Mouse (Mus musculus): ENCODE results near the gene Gm4981. TPM values are rescaled to one million over a fixed set of nuclear protein-coding genes. Genes with fewer than 3 reads are reported as not detected.
"Not testable (repeated sequence)": the region's sequence is repeated elsewhere in the genome, so short reads cannot be mapped to it uniquely, and the experiment has no call there.

Gene Gm4981
- polyA plus RNA-seq (2012; ENCODE audit: insufficient read depth, insufficient read length, low replicate concordance, missing spikeins), result not detected in 2 replicates

DNA sequence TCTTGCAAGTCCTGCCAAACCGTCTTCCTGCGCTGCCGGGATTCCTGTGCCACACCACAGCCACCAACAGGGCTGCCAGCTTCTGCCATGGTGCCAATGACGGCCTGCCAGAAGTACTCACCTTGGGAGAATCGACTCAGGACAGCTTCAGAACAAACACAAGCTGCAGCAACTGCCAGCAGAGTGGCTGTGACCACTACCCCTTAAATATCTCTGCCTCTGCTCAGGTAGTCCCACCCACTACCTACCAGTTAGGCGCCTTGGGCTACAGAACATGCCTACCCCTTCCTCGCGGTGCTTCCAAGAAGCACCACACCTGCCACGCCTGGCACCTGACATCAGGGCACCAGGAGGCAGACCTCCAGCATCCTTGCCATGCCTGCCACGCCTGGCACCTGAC is at the start of gene Gm4981:
Gm4981 (minus strand) TSS at position 89 of the 400 bp plus-strand sequence.
- TF ChIP-seq CTCF (IDR thresholded peaks at IDR 0.05; ENCODE audit: insufficient read depth, low read depth, low read length) (no peak), POLR2A (IDR thresholded peaks at IDR 0.05; ENCODE audit: insufficient read depth, low read depth, low read length) (no peak)
- WGBS, result 87% methylated on average over 10 of the region's 10 CpGs
- no peak within 1 kb of the TSS for H3K4me3 ChIP-seq (ENCODE audit: insufficient read depth, low read depth, low read length)
- H3K27ac ChIP-seq (ENCODE audit: insufficient read depth, low read depth, low read length), result no peak within 1 kb of the TSS
- H3K4me1 ChIP-seq (ENCODE audit: control insufficient read depth, insufficient read depth, low read length), result no peaks in the 10 kb centered on the region

DNA sequence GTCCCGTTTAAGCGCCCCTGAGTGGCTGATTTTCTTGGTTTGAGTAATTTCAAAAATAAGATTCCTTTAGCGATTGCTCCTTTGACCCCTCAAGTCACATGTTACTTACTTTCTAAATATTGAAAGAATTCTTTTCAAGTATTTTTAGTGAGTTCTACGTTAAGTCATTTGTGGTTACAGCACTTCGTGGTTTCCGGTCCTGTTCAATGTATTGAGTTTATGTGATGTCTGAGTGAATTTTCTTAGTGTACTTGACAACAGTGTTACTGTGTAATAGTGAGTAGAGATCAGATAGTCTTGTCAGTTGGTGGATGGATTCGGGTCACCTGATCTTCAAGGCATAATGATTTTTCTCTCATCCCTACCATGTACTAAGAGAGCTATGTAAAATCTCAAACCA is 45.7 kb upstream of the Gm4981 start:
- Histone ChIP-seq H3K4me1 (ENCODE audit: control insufficient read depth, insufficient read depth, low read length) (no peaks in the 10 kb centered on the region), H3K27ac (ENCODE audit: insufficient read depth, low read depth, low read length) (no peak overlapping the region), H3K4me3 (ENCODE audit: insufficient read depth, low read depth, low read length) (no peak overlapping the region)
- 94% methylated on average over 7 of the region's 7 CpGs for WGBS
- TF ChIP-seq CTCF (IDR thresholded peaks at IDR 0.05; ENCODE audit: insufficient read depth, low read depth, low read length) (no peak), POLR2A (IDR thresholded peaks at IDR 0.05; ENCODE audit: insufficient read depth, low read depth, low read length) (no peak)

DNA sequence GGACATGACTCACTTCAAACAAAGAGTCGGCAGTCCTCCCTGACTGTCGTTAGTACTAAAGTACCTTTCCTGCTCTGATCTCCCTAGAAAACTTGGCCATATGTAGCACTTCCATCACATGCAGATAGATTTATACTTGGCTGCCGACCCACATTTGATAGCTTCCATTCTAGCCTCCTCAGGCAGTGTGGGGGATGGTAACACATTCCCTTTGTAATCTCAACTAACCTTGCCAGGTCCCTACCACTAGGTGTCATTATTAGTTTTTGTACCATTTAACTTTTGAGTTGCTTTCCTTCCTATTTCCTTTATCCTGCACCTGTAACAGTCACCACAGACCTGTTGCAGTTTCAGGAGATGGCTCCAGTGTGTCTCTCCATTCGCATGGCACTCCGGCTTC is 22.0 kb upstream of the Gm4981 start:
- WGBS, result 73% methylated on average over 5 of the region's 5 CpGs
- no peaks in the 10 kb centered on the region for H3K4me1 ChIP-seq (ENCODE audit: control insufficient read depth, insufficient read depth, low read length)
- TF ChIP-seq POLR2A (IDR thresholded peaks at IDR 0.05; ENCODE audit: insufficient read depth, low read depth, low read length) (no peak), CTCF (IDR thresholded peaks at IDR 0.05; ENCODE audit: insufficient read depth, low read depth, low read length) (no peak)
- H3K27ac ChIP-seq (ENCODE audit: insufficient read depth, low read depth, low read length), result no peak overlapping the region
- H3K4me3 ChIP-seq (ENCODE audit: insufficient read depth, low read depth, low read length), result no peak overlapping the region

DNA sequence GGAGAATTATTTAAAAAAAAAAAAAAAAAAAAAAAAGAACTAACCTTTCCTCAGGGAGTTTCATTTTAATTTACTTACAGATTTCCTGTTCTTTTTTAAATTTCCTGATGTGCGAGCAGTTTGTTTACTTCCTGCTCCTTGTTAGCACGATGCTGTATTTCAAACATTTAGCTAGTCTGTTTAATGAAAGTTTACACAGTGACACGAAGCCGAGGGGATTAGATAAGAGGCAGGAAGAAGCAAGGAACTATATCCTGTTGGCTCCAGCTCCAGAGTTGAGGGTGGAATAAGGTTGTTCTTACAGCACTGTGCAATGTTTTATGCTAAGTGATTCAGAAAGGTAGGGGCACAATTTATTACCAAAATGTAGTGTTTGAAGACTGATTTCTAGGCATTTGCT is 19.5 kb upstream of the Gm4981 start:
- no peaks in the 10 kb centered on the region for H3K4me1 ChIP-seq (ENCODE audit: control insufficient read depth, insufficient read depth, low read length)
- no peak for TF ChIP-seq POLR2A (IDR thresholded peaks at IDR 0.05; ENCODE audit: insufficient read depth, low read depth, low read length)
- H3K27ac ChIP-seq (ENCODE audit: insufficient read depth, low read depth, low read length), result no peak overlapping the region
- peak overlapping the region; percentile 95 for H3K4me3 ChIP-seq (ENCODE audit: insufficient read depth, low read depth, low read length)
- WGBS, result under 1% methylated on average over 4 of the region's 4 CpGs

DNA sequence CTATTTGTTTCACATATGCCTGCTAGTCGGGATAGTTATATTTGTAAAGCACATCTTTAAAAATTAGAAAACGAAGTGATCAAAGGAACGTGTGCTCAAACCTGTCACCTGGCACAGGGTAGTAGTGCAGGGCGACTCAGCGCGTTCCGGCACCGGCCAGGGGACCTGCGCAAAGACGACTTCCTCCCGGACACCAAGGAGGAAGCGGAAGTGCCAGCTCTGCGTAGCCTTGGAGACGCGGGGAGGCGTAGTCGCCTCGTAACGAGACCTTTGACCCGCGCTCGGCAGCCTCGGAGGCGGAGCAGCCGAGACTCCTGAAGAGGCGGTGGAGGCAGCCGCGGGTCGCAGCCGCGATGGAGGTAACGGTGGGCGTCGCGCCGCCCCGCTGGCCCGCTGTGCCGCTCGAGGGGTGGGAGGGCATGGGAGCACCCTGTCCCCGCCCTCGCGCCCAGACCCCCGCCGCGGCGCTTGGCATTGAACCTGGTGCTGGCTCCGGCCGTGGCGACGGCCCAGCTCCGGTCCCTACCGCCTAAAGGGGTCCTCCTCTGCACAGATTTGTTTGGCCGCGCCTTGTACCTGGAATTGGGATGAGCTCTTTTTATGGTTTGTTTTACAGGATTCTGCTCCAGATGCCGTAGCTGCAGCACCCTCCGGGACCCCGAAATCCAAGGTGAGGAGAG is 18.9 kb upstream of the Gm4981 start, which contains the start of gene Gcc2:
Gcc2 (plus strand) TSS at position 285 of the 680 bp plus-strand sequence.
- H3K4me3 ChIP-seq (ENCODE audit: insufficient read depth, low read depth, low read length), result peak within 1 kb of the TSS; percentile 95
- no peaks in the 10 kb centered on the region for H3K4me1 ChIP-seq (ENCODE audit: control insufficient read depth, insufficient read depth, low read length)
- 0 out of 2 replicates have a peak within 1 kb of the TSS, but pooled peaks have one; percentile 33 for H3K27ac ChIP-seq (ENCODE audit: insufficient read depth, low read depth, low read length)
- TF ChIP-seq CTCF (IDR thresholded peaks at IDR 0.05; ENCODE audit: insufficient read depth, low read depth, low read length) (no peak), POLR2A (IDR thresholded peaks at IDR 0.05; ENCODE audit: insufficient read depth, low read depth, low read length) (peak; percentile 75)
- under 1% methylated on average over 57 of the region's 58 CpGs for WGBS

DNA sequence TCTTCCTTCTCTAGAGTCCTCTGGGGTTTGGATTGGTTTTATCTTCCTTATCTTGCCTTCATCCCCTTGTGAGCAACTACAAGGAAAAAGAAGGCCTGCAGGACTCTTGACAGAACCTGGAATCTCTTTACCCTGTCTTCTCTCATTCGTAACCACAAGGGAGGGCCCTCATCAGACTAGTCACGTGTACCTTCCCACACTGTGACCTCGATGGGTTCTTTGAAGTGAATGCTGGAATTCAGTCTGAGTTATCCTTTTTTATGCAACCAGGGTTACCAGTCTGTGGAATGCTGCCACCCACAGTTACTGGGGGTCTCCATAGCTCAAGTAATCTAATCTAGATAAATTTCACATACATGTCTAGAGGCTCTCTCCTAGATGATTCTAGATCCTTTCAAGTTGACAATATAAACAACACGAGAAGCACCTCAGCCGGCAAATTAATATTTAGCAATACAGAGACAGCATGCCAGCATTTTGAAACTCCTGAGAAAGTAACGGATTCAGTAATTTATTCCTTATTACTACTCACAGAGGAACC is 18.2 kb upstream of the Gm4981 start:
- Histone ChIP-seq H3K4me1 (ENCODE audit: control insufficient read depth, insufficient read depth, low read length) (no peaks in the 10 kb centered on the region), H3K27ac (ENCODE audit: insufficient read depth, low read depth, low read length) (no peak overlapping the region), H3K4me3 (ENCODE audit: insufficient read depth, low read depth, low read length) (no peak overlapping the region)
- WGBS, result 13% methylated on average over 6 of the region's 6 CpGs
- no peak for TF ChIP-seq CTCF (IDR thresholded peaks at IDR 0.05; ENCODE audit: insufficient read depth, low read depth, low read length)

DNA sequence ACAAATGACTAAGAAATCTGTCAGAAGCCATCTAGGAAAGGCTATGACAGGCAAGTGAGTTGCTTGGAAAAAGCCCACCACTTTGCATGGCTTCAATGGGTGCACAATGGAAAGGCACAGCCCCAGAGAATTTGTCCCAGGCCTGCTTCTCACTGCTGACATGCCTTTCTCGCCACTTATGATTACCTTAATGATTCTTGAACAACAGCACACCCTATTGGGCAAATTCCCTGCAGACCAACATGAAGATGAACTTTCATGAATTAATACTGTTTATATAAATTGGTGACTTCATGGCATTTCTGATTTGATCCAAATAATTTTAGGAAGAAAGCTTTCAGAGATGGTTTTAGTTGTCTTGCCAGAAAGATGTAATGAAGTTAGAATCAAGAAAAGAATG is 13.0 kb upstream of the Gm4981 start:
- Histone ChIP-seq H3K27ac (ENCODE audit: insufficient read depth, low read depth, low read length) (no peak overlapping the region), H3K4me3 (ENCODE audit: insufficient read depth, low read depth, low read length) (no peak overlapping the region), H3K4me1 (ENCODE audit: control insufficient read depth, insufficient read depth, low read length) (no peaks in the 10 kb centered on the region)
- WGBS, result 53% methylated on average over 1 of the region's 1 CpGs
- TF ChIP-seq POLR2A (IDR thresholded peaks at IDR 0.05; ENCODE audit: insufficient read depth, low read depth, low read length), result no peak
- TF ChIP-seq CTCF (IDR thresholded peaks at IDR 0.05; ENCODE audit: insufficient read depth, low read depth, low read length), result no peak

DNA sequence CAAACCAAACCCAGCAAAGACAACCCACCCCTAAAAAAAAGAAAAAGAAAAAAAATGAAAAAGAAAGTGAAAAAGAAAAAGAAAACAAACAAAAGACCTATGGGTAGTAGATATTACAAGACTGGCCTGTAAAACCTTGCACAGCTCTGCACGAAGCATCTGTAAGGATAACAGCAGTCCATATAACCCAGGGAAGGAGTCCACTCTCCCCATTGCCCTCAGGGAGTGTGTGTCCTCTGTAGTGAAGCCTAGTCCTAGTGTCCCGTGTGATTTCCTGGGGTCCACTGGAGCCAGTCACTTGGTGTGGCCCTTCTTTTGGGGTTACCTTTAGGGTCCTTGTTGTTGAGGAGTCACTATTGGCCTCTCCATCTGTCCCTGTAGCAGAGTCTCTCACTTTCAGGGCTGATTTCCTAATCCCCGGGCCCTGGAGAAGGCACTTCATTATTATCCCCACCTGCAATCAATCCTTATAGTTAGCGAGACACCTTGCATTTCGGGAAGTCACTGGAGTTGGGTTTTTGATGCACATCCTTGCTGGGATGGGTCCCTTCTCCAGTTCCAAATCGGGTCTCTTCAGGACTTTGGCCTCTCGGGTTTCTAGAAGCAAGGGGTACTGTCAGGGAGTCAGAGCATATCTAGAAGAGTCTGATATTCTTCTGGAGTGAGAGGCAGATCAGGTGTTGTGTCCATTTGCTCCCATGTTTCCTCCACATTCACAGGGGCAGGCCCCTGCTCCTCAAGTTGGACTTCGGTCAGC is 2.7 kb upstream of the Gm4981 start:
- not testable (repeated sequence) for H3K27ac ChIP-seq (ENCODE audit: insufficient read depth, low read depth, low read length)
- WGBS, result 86% methylated on average over 8 of the region's 8 CpGs

DNA sequence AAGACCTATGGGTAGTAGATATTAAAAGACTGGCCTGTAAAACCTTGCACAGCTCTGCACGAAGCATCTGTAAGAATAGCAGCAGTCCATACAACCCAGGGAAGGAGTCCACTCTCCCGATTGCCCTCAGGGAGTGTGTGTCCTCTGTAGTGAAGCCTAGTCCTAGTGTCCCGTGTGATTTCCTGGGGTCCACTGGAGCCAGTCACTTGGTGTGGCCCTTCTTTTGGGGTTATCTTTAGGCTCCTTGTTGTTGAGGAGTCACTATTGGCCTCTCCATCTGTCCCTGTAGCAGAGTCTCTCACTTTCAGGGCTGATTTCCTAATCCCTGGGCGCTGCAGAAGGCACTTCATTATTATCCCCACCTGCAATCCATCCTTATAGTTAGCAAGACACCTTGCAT is 1.5 kb downstream of the Gm4981 start:
- 86% methylated on average over 4 of the region's 4 CpGs for WGBS
- not testable (repeated sequence) for H3K27ac ChIP-seq (ENCODE audit: insufficient read depth, low read depth, low read length); H3K4me1 ChIP-seq (ENCODE audit: control insufficient read depth, insufficient read depth, low read length); H3K4me3 ChIP-seq (ENCODE audit: insufficient read depth, low read depth, low read length)

More for the DNA sequence above, 2.7 kb upstream of the Gm4981 start:
- not testable (repeated sequence) for H3K4me1 ChIP-seq (ENCODE audit: control insufficient read depth, insufficient read depth, low read length); H3K4me3 ChIP-seq (ENCODE audit: insufficient read depth, low read depth, low read length)

DNA sequence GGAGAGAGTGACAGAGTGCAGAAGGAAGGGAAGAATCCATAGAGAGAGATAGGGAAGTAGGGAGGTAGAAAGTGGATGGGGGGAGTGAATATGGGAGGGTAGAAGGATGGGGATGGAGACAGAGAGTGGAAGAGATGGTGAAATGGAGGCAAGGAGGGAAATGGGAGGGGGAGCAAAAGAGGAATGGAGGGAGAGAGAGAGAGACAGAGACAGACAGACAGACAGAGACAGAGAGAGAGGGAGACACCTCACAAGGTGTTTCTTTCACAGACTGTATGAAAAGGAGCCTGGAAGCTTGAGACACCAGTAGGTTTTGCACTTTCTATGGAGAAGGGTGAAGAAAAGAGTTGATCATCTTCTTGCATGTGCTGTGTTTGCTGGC is 2.8 kb downstream of the Gm4981 start:
- H3K27ac ChIP-seq (ENCODE audit: insufficient read depth, low read depth, low read length), result not testable (repeated sequence)

DNA sequence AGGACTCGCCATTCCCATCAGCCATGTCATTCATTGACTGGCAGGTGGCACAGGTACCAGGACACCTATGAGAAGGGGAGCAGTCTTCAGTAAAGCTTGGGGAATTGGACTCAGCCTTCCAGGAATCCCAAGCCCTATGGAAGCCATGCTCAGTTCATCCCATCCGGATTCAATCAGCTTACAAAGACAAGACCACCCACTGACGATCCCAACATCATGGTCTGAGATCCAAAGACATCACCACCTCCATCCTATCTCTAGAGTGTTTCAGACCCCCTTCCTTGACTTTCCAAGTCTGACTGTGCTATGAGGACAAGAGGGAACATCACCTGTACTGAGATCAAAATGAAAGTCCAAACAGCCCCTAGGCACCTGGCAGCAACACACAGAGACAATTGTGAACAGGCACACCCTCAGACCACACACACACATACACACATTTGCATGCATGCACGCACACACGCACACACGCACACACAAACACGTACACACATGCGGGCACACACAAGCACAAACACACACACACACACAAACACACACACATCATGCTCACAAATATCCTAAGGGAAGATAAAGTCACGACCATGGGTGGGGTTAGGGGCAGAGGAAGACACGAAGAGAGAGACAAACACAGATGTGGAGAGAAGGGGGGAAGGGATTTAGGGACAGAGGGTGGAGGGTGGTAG is 3.3 kb downstream of the Gm4981 start:
- H3K4me3 ChIP-seq (ENCODE audit: insufficient read depth, low read depth, low read length); H3K27ac ChIP-seq (ENCODE audit: insufficient read depth, low read depth, low read length); H3K4me1 ChIP-seq (ENCODE audit: control insufficient read depth, insufficient read depth, low read length): not testable (repeated sequence)
- 81% methylated on average over 10 of the region's 10 CpGs for WGBS

More for the DNA sequence above, 2.8 kb downstream of the Gm4981 start:
- H3K4me1 ChIP-seq (ENCODE audit: control insufficient read depth, insufficient read depth, low read length); H3K4me3 ChIP-seq (ENCODE audit: insufficient read depth, low read depth, low read length): not testable (repeated sequence)

DNA sequence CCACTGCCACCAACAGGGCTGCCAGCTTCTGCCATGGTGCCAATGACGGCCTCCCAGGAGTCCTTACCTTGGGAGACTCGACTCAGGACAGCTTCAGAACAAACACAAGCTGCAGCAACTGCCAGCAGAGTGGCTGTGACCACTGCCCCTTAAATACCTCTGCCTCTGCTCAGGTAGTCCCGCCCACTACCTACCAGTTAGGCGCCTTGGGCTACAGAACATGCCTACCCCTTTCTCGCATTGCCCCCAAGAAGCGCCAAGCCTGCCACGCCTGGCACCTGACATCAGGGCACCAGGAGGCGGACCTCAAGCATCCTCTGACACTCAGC is 3.9 kb downstream of the Gm4981 start, which contains the start of gene Duxf3:
Duxf3 (minus strand) TSS at position 35 of the 329 bp plus-strand sequence.
- H3K4me1 ChIP-seq (ENCODE audit: control insufficient read depth, insufficient read depth, low read length); H3K4me3 ChIP-seq (ENCODE audit: insufficient read depth, low read depth, low read length); H3K27ac ChIP-seq (ENCODE audit: insufficient read depth, low read depth, low read length): not testable (repeated sequence)
- WGBS, result 73% methylated on average over 5 of the region's 8 CpGs

All from olfactory bulb, adult 2 months (tissue).